Mouse (Mus musculus) ES-E14 (cell line): ENCODE data around the gene Dld. TPM values are rescaled to one million over a fixed set of nuclear protein-coding genes. Genes with fewer than 3 reads are reported as not detected.

Experiments
- DNase-seq: peaks from one replicate; pipeline ENCODE4 v3.0.0-alpha.2; 2013; ENCODE audit warnings: low read depth, low spot score
- H3K27ac ChIP-seq: 2 replicates; pipeline ENCODE4 v1.5.1; 2012; ENCODE audit warnings: low read depth, mild to moderate bottlenecking, low read length, moderate library complexity, mixed read lengths; ENCODE audit not compliant: poor library complexity, insufficient read depth, severe bottlenecking
- H3K36me3 ChIP-seq: 2 replicates; pipeline ENCODE4 v1.6.1; 2012; ENCODE audit warnings: mild to moderate bottlenecking, low read length, moderate library complexity, mixed read lengths; ENCODE audit not compliant: control insufficient read depth, poor library complexity, insufficient read depth, severe bottlenecking
- H3K4me1 ChIP-seq, 2 experiments: fragments of 150-350 bp in 1 of 2; sonication (generic) in 1 of 2; 2 replicates each; pipeline ENCODE4 v1.6.1; 2012; ENCODE audit warnings: low read length in 2 of 2, mild to moderate bottlenecking in 1 of 2, mixed read lengths in 1 of 2; ENCODE audit not compliant: control insufficient read depth in 2 of 2, insufficient read depth in 2 of 2, poor library complexity in 1 of 2
- H3K4me3 ChIP-seq, 2 experiments: fragments of 150-350 bp in 1 of 2; sonication (generic) in 1 of 2; 2 replicates each; pipeline ENCODE4 v1.5.1; 2012; ENCODE audit warnings: low read length in 2 of 2, low read depth in 1 of 2, mild to moderate bottlenecking in 1 of 2, mixed read lengths in 1 of 2; ENCODE audit not compliant: insufficient read depth in 1 of 2, poor library complexity in 1 of 2, severe bottlenecking in 1 of 2
- H3K9ac ChIP-seq: 2 replicates; pipeline ENCODE4 v1.6.1; 2012; ENCODE audit warnings: low read depth, mild to moderate bottlenecking, low read length, mixed read lengths; ENCODE audit not compliant: poor library complexity, insufficient read depth, severe bottlenecking
- H3K9me3 ChIP-seq: fragments of 150-350 bp; sonication (generic); 2 replicates; pipeline ENCODE4 v1.6.1; 2012; ENCODE audit warnings: low read depth, mild to moderate bottlenecking, low read length; ENCODE audit not compliant: control insufficient read depth, insufficient read depth
- CHD2 ChIP-seq: IDR thresholded peaks from 2 replicates; pipeline ENCODE4 v1.6.1; 2014; ENCODE audit warnings: mild to moderate bottlenecking, low read depth, low read length, inconsistent platforms
- HCFC1 ChIP-seq: IDR thresholded peaks from 2 replicates; pipeline ENCODE4 v1.6.1; 2012; ENCODE audit warnings: low read length, inconsistent platforms, borderline replicate concordance; ENCODE audit not compliant: insufficient read depth
- MAFK ChIP-seq: IDR thresholded peaks from 2 replicates; pipeline ENCODE4 v1.6.1; 2014; ENCODE audit warnings: mild to moderate bottlenecking, low read depth, low read length, inconsistent platforms; ENCODE audit not compliant: insufficient read depth
- ZC3H11A ChIP-seq: IDR thresholded peaks from 2 replicates; pipeline ENCODE4 v1.6.1; 2012; ENCODE audit warnings: low read depth, mild to moderate bottlenecking, inconsistent platforms, low read length, borderline replicate concordance
- ZNF384 ChIP-seq: IDR thresholded peaks from 2 replicates; pipeline ENCODE4 v1.6.1; 2012; ENCODE audit warnings: low read depth, low read length, inconsistent platforms
- in situ Hi-C, 2 experiments: fragments of 600-800 bp; cut with MboI; formaldehyde crosslinking; loops; one replicate each; pipeline ENCODE4 v1.15.1; 2025; ENCODE audit warnings: low sequenced_read_pairs in 2 of 2, inconsistent platforms in 1 of 2; ENCODE audit not compliant: unreplicated experiment in 2 of 2
- total RNA-seq: library from RNA; depleted of rRNA; stranded (reverse); fragments of 300-350 nt; gene quantifications from 2 replicates; pipeline ENCODE4 v1.2.3, GENCODE M21; 2012

The Dld gene
- total RNA-seq, 1 experiment = 62.8 TPM

- DNase-seq = no peak
- no peak overlapping the region for H3K27ac ChIP-seq
- in situ Hi-C loops = no loop called here
Measured at GRCm38 (mm10) chr12:31321532-31321931, 29.7 kb downstream of the Dld start.

GRCm38 (mm10) chr12:31320817-31321216 is 30.4 kb downstream of the Dld start:
- Histone ChIP-seq H3K4me1 (no peaks in the 10 kb centered on the region), H3K27ac (no peak overlapping the region), H3K4me3 (no peak overlapping the region), H3K9me3 (no peaks in the 10 kb centered on the region), H3K36me3 (peaks cover 25% of the 10 kb centered on the region), H3K9ac (no peak overlapping the region)
- TF ChIP-seq HCFC1 = no peak
- TF ChIP-seq MAFK = no peak
- no peak for TF ChIP-seq CHD2
- TF ChIP-seq ZNF384 = no peak
- no peak for TF ChIP-seq ZC3H11A
- in situ Hi-C loops = no loop called here
- no peak for DNase-seq

More at GRCm38 (mm10) chr12:31321532-31321931, 29.7 kb downstream of the Dld start:
- Histone ChIP-seq H3K9me3 (no peaks in the 10 kb centered on the region), H3K9ac (no peak overlapping the region), H3K36me3 (peaks cover 23% of the 10 kb centered on the region), H3K4me3 (no peak overlapping the region), H3K4me1 (no peaks in the 10 kb centered on the region)
- TF ChIP-seq ZC3H11A (no peak), HCFC1 (no peak), CHD2 (no peak), MAFK (no peak), ZNF384 (no peak)

GRCm38 (mm10) chr12:31318409-31318963 is 32.8 kb downstream of the Dld start:
- Histone ChIP-seq H3K27ac (no peak overlapping the region), H3K4me1 (no peaks in the 10 kb centered on the region), H3K9ac (no peak overlapping the region), H3K9me3 (no peaks in the 10 kb centered on the region), H3K36me3 (peaks cover 24% of the 10 kb centered on the region), H3K4me3 (no peak overlapping the region)
- no peak for TF ChIP-seq CHD2
- TF ChIP-seq MAFK = no peak
- TF ChIP-seq ZC3H11A = no peak
- no peak for TF ChIP-seq ZNF384
- no peak for TF ChIP-seq HCFC1
- in situ Hi-C loops = no loop called here
- no peak for DNase-seq

- Histone ChIP-seq H3K9me3 (no peaks in the 10 kb centered on the region), H3K36me3 (peaks cover 25% of the 10 kb centered on the region), H3K4me3 (no peak overlapping the region), H3K27ac (no peak overlapping the region), H3K9ac (no peak overlapping the region), H3K4me1 (no peaks in the 10 kb centered on the region)
- in situ Hi-C loops = no loop called here
- no peak for DNase-seq
- TF ChIP-seq ZC3H11A (no peak), CHD2 (no peak)
Measured at GRCm38 (mm10) chr12:31317670-31318408, 33.4 kb downstream of the Dld start.

GRCm38 (mm10) chr12:31315961-31316360 is 35.3 kb downstream of the Dld start:
- Histone ChIP-seq H3K9me3 (no peaks in the 10 kb centered on the region), H3K9ac (no peak overlapping the region), H3K27ac (no peak overlapping the region), H3K4me1 (no peaks in the 10 kb centered on the region), H3K36me3 (peaks cover 24% of the 10 kb centered on the region), H3K4me3 (no peak overlapping the region)
- no peak for DNase-seq
- in situ Hi-C loops = no loop called here
- TF ChIP-seq HCFC1 (no peak), MAFK (no peak)
